Mouse (Mus musculus): ENCODE data around the gene Ppfibp2. TPM values are rescaled to one million over a fixed set of nuclear protein-coding genes. Genes with fewer than 3 reads are reported as not detected.
A peak's percentile ranks its signal among the peaks of the same experiment; 100 is the strongest.

Gene Ppfibp2
- polyA plus RNA-seq, 1 experiment from 2014 or later, result 8.7 TPM

- Histone ChIP-seq H3K27ac (no peak overlapping the region), H3K36me3 (replicated peaks) (no peaks in the 10 kb centered on the region), H3K9me3 (no peaks in the 10 kb centered on the region), H3K27me3 (ENCODE audit: poor library complexity, severe bottlenecking) (no peaks in the 10 kb centered on the region), H3K4me3 (no peak overlapping the region), H3K4me1 (peaks cover 10% of the 10 kb centered on the region)
- WGBS, result 37% methylated on average over 6 of the region's 6 CpGs
- DNase-seq (ENCODE audit: extremely low spot score, low spot score), result no peak
Measured at GRCm38 (mm10) chr7:107680151-107680852, 85.3 kb downstream of the Ppfibp2 start.

GRCm38 (mm10) chr7:107681306-107681705, 86.3 kb downstream of the Ppfibp2 start:
- H3K27me3 ChIP-seq (ENCODE audit: poor library complexity, severe bottlenecking), result no peaks in the 10 kb centered on the region
- peaks cover 10% of the 10 kb centered on the region for H3K4me1 ChIP-seq
- H3K27ac ChIP-seq, result no peak overlapping the region
- DNase-seq (ENCODE audit: extremely low spot score, low spot score), result no peak
- H3K9me3 ChIP-seq, result no peaks in the 10 kb centered on the region
- H3K36me3 ChIP-seq (replicated peaks), result no peaks in the 10 kb centered on the region
- H3K4me3 ChIP-seq, result no peak overlapping the region
- 80% methylated on average over 2 of the region's 2 CpGs for WGBS

- 84% methylated on average over 4 of the region's 4 CpGs for WGBS
Measured at GRCm38 (mm10) chr7:107683162-107683561, 88.2 kb downstream of the Ppfibp2 start.

GRCm38 (mm10) chr7:107683622-107684021, 88.6 kb downstream of the Ppfibp2 start:
- Histone ChIP-seq H3K9me3 (no peaks in the 10 kb centered on the region), H3K4me1 (peaks cover 14% of the 10 kb centered on the region), H3K27ac (no peak overlapping the region), H3K36me3 (replicated peaks) (no peaks in the 10 kb centered on the region), H3K4me3 (no peak overlapping the region), H3K27me3 (ENCODE audit: poor library complexity, severe bottlenecking) (no peaks in the 10 kb centered on the region)
- 90% methylated on average over 3 of the region's 3 CpGs for WGBS
- no peak for DNase-seq (ENCODE audit: extremely low spot score, low spot score)

More at GRCm38 (mm10) chr7:107683162-107683561, 88.2 kb downstream of the Ppfibp2 start:
- Histone ChIP-seq H3K36me3 (replicated peaks) (no peaks in the 10 kb centered on the region), H3K9me3 (no peaks in the 10 kb centered on the region), H3K4me3 (no peak overlapping the region), H3K27ac (no peak overlapping the region), H3K4me1 (peaks cover 14% of the 10 kb centered on the region), H3K27me3 (ENCODE audit: poor library complexity, severe bottlenecking) (no peaks in the 10 kb centered on the region)
- DNase-seq (ENCODE audit: extremely low spot score, low spot score), result no peak

GRCm38 (mm10) chr7:107685238-107685954, 90.4 kb downstream of the Ppfibp2 start:
- Histone ChIP-seq H3K36me3 (replicated peaks) (no peaks in the 10 kb centered on the region), H3K27ac (no peak overlapping the region), H3K9me3 (no peaks in the 10 kb centered on the region), H3K4me3 (no peak overlapping the region), H3K4me1 (peaks cover 16% of the 10 kb centered on the region), H3K27me3 (ENCODE audit: poor library complexity, severe bottlenecking) (no peaks in the 10 kb centered on the region)
- WGBS, result 86% methylated on average over 8 of the region's 8 CpGs
- DNase-seq (ENCODE audit: extremely low spot score, low spot score), result no peak

- H3K36me3 ChIP-seq (replicated peaks), result no peaks in the 10 kb centered on the region
- 0 out of 2 replicates have a peak, but pooled peaks cover 1% of the 10 kb centered on the region for H3K27me3 ChIP-seq (ENCODE audit: poor library complexity, severe bottlenecking)
- no peak overlapping the region for H3K27ac ChIP-seq
- peaks cover 16% of the 10 kb centered on the region for H3K4me1 ChIP-seq
- 92% methylated on average over 7 of the region's 7 CpGs for WGBS
- DNase-seq (ENCODE audit: extremely low spot score, low spot score), result no peak
- no peaks in the 10 kb centered on the region for H3K9me3 ChIP-seq
- no peak overlapping the region for H3K4me3 ChIP-seq
Measured at GRCm38 (mm10) chr7:107685955-107686285, 90.9 kb downstream of the Ppfibp2 start.

- WGBS, result 47% methylated on average over 3 of the region's 3 CpGs
Measured at GRCm38 (mm10) chr7:107687412-107687811, 92.4 kb downstream of the Ppfibp2 start.

GRCm38 (mm10) chr7:107688040-107688439, 93.0 kb downstream of the Ppfibp2 start:
- Histone ChIP-seq H3K27me3 (ENCODE audit: poor library complexity, severe bottlenecking) (0 out of 2 replicates have a peak, but pooled peaks cover 12% of the 10 kb centered on the region), H3K27ac (no peak overlapping the region), H3K36me3 (replicated peaks) (no peaks in the 10 kb centered on the region), H3K4me3 (no peak overlapping the region), H3K9me3 (no peaks in the 10 kb centered on the region), H3K4me1 (peaks cover 31% of the 10 kb centered on the region)
- DNase-seq (ENCODE audit: extremely low spot score, low spot score), result no peak
- WGBS, result 82% methylated on average over 4 of the region's 4 CpGs

More at GRCm38 (mm10) chr7:107687412-107687811, 92.4 kb downstream of the Ppfibp2 start:
- Histone ChIP-seq H3K9me3 (no peaks in the 10 kb centered on the region), H3K4me1 (peaks cover 30% of the 10 kb centered on the region), H3K27ac (no peak overlapping the region), H3K4me3 (no peak overlapping the region), H3K36me3 (replicated peaks) (no peaks in the 10 kb centered on the region), H3K27me3 (ENCODE audit: poor library complexity, severe bottlenecking) (0 out of 2 replicates have a peak, but pooled peaks cover 10% of the 10 kb centered on the region)
- DNase-seq (ENCODE audit: extremely low spot score, low spot score), result no peak

- Histone ChIP-seq H3K36me3 (replicated peaks) (no peaks in the 10 kb centered on the region), H3K4me1 (peaks cover 47% of the 10 kb centered on the region), H3K9me3 (no peaks in the 10 kb centered on the region), H3K27me3 (ENCODE audit: poor library complexity, severe bottlenecking) (0 out of 2 replicates have a peak, but pooled peaks cover 12% of the 10 kb centered on the region), H3K4me3 (no peak overlapping the region), H3K27ac (peak overlapping the region; percentile 80)
- 38% methylated on average over 17 of the region's 17 CpGs for WGBS
- DNase-seq (ENCODE audit: extremely low spot score, low spot score), result peak; percentile 25
Measured at GRCm38 (mm10) chr7:107690426-107691221, 95.6 kb downstream of the Ppfibp2 start.

GRCm38 (mm10) chr7:107691493-107691892, 96.5 kb downstream of the Ppfibp2 start:
- H3K4me3 ChIP-seq, result no peak overlapping the region
- H3K27me3 ChIP-seq (ENCODE audit: poor library complexity, severe bottlenecking), result peaks cover 12% of the 10 kb centered on the region; the same call in 1 of the 2 replicates
- 55% methylated on average over 6 of the region's 6 CpGs for WGBS
- peaks cover 47% of the 10 kb centered on the region for H3K4me1 ChIP-seq
- no peaks in the 10 kb centered on the region for H3K9me3 ChIP-seq
- peak overlapping the region; percentile 80 for H3K27ac ChIP-seq
- no peak for DNase-seq (ENCODE audit: extremely low spot score, low spot score)
- no peaks in the 10 kb centered on the region for H3K36me3 ChIP-seq (replicated peaks)

- H3K9me3 ChIP-seq, result no peaks in the 10 kb centered on the region
- H3K27me3 ChIP-seq (ENCODE audit: poor library complexity, severe bottlenecking), result peaks cover 12% of the 10 kb centered on the region; the same call in 1 of the 2 replicates
- DNase-seq (ENCODE audit: extremely low spot score, low spot score), result no peak
- no peaks in the 10 kb centered on the region for H3K36me3 ChIP-seq (replicated peaks)
- WGBS, result 62% methylated on average over 10 of the region's 10 CpGs
- peaks cover 43% of the 10 kb centered on the region for H3K4me1 ChIP-seq
- no peak overlapping the region for H3K27ac ChIP-seq
- H3K4me3 ChIP-seq, result no peak overlapping the region
Measured at GRCm38 (mm10) chr7:107694254-107694947, 99.4 kb downstream of the Ppfibp2 start.

GRCm38 (mm10) chr7:107697066-107697465, 102.1 kb downstream of the Ppfibp2 start:
- no peak overlapping the region for H3K4me3 ChIP-seq
- H3K9me3 ChIP-seq, result no peaks in the 10 kb centered on the region
- H3K4me1 ChIP-seq, result peaks cover 21% of the 10 kb centered on the region
- no peak overlapping the region for H3K27ac ChIP-seq
- H3K36me3 ChIP-seq (replicated peaks), result no peaks in the 10 kb centered on the region
- H3K27me3 ChIP-seq (ENCODE audit: poor library complexity, severe bottlenecking), result peaks cover 5% of the 10 kb centered on the region; the same call in 1 of the 2 replicates
- WGBS, result 90% methylated on average over 5 of the region's 5 CpGs
- DNase-seq (ENCODE audit: extremely low spot score, low spot score), result no peak
